Comparison of ENCODE assay signal across 9 mouse cellular contexts in the genomic region with DNA sequence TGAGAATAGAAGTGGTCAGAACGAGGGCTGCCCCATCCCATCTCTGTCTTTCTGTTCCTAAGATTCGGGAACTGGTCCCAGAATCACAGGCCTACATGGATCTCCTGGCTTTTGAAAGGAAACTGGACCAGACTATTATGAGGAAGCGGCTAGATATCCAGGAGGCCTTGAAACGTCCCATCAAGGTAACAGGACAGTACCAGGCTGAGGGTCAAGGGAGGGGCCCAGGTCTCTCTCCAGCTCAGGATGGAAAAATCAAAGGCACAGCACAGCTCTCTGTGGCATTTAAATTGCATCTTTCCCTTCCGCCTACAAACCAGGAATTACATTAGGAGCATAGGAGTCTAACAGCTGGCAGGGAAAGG. TPM values are rescaled to one million over a fixed set of nuclear protein-coding genes. Genes with fewer than 3 reads are reported as not detected.
DNase-seq lines count a peak whose midpoint lies in the region; ATAC-seq lines count a peak whose summit lies in the region.
"Had no signal": no experiment of that assay in that cellular context is flagged by ENCODE, and none has a peak within 500 bp of the region (broad histone marks: within the 10 kb centered on the region; RNA-seq: fewer than 3 reads in every experiment).

No protein-coding gene starts in this region.

- H3K4me3 ChIP-seq in kidney, embryonic 16.5 days (ENCODE audit: low read length): no peak overlapping the region
- H3K4me3 ChIP-seq in embryonic facial prominence, embryonic 15.5 days (replicated peaks): peak overlapping the region; percentile 85; the same call in 1 of the 2 replicates
- peak overlapping the region; percentile 77 for H3K4me3 ChIP-seq in hindbrain, embryonic 16.5 days (ENCODE audit: low read length)
- H3K4me3 ChIP-seq in neural tube, embryonic 13.5 days: peak overlapping the region; percentile 78

- ATAC-seq in kidney, embryonic 16.5 days (ENCODE audit: low FRiP score, low TSS enrichment): no peak
- ATAC-seq in embryonic facial prominence, embryonic 15.5 days (ENCODE audit: insufficient number of reproducible peaks, low FRiP score, low TSS enrichment, low read depth): no peak
- ATAC-seq in hindbrain, embryonic 16.5 days: no peak
- ATAC-seq in neural tube, embryonic 13.5 days (ENCODE audit: low read depth): no peak
- no peak for ATAC-seq in inflammation-experienced regulatory T-cells, adult 6 months
- ATAC-seq: Patski had no signal

- WGBS in kidney, embryonic 16.5 days: 66% methylated on average over 5 of the region's 5 CpGs
- WGBS in embryonic facial prominence, embryonic 15.5 days: 56% methylated on average over 5 of the region's 5 CpGs
- 59% methylated on average over 5 of the region's 5 CpGs for WGBS in hindbrain, embryonic 16.5 days
- WGBS in neural tube, embryonic 13.5 days: 48% methylated on average over 5 of the region's 5 CpGs

- peak overlapping the region; percentile 39 for H3K9ac ChIP-seq in kidney, embryonic 16.5 days (replicated peaks; ENCODE audit: low read length)
- no peak overlapping the region for H3K9ac ChIP-seq in embryonic facial prominence, embryonic 15.5 days
- peak overlapping the region; percentile 97 for H3K9ac ChIP-seq in hindbrain, embryonic 16.5 days (ENCODE audit: low read depth, low read length)
- peak overlapping the region; percentile 97 for H3K9ac ChIP-seq in neural tube, embryonic 13.5 days

- H3K4me1 ChIP-seq in kidney, embryonic 16.5 days (ENCODE audit: insufficient read depth, low read length): peaks cover 31% of the 10 kb centered on the region
- H3K4me1 ChIP-seq in embryonic facial prominence, embryonic 15.5 days: peaks cover 39% of the 10 kb centered on the region
- peaks cover 28% of the 10 kb centered on the region for H3K4me1 ChIP-seq in hindbrain, embryonic 16.5 days (ENCODE audit: control insufficient read depth, insufficient read depth, low read depth, low read length)
- peaks cover 40% of the 10 kb centered on the region for H3K4me1 ChIP-seq in neural tube, embryonic 13.5 days (replicated peaks)

- peak overlapping the region; percentile 59 for H3K4me2 ChIP-seq in kidney, embryonic 16.5 days (replicated peaks; ENCODE audit: low read depth, low read length)
- H3K4me2 ChIP-seq in embryonic facial prominence, embryonic 15.5 days (replicated peaks): peak overlapping the region; percentile 59; the same call in 1 of the 2 replicates
- peak overlapping the region; percentile 86 for H3K4me2 ChIP-seq in hindbrain, embryonic 16.5 days (ENCODE audit: low read length)
- peak overlapping the region; percentile 99 for H3K4me2 ChIP-seq in neural tube, embryonic 13.5 days

- H3K27me3 ChIP-seq in kidney, embryonic 16.5 days (ENCODE audit: insufficient read depth, low read length): no peaks in the 10 kb centered on the region
- H3K27me3 ChIP-seq in embryonic facial prominence, embryonic 15.5 days: 0 out of 2 replicates have a peak, but pooled peaks cover 4% of the 10 kb centered on the region
- H3K27me3 ChIP-seq in hindbrain, embryonic 16.5 days (replicated peaks; ENCODE audit: control insufficient read depth, insufficient read depth, low read length): no peaks in the 10 kb centered on the region
- H3K27me3 ChIP-seq in neural tube, embryonic 13.5 days: no peaks in the 10 kb centered on the region
- H3K27me3 ChIP-seq: Patski had no signal

- DNase-seq in kidney, postnatal 10 days: no peak
- DNase-seq in thymus, postnatal 25 days: no peak
- DNase-seq: cerebellum, adult 18-20 months had no signal

- peaks cover 34% of the 10 kb centered on the region for H3K36me3 ChIP-seq in kidney, embryonic 16.5 days (ENCODE audit: insufficient read depth, low read length)
- H3K36me3 ChIP-seq in embryonic facial prominence, embryonic 15.5 days: peaks cover 31% of the 10 kb centered on the region
- H3K36me3 ChIP-seq in hindbrain, embryonic 16.5 days (ENCODE audit: control insufficient read depth, insufficient read depth, low read length): peaks cover 29% of the 10 kb centered on the region
- peaks cover 67% of the 10 kb centered on the region for H3K36me3 ChIP-seq in neural tube, embryonic 13.5 days

- H3K27ac ChIP-seq in kidney, embryonic 16.5 days (ENCODE audit: low read length): peak overlapping the region; percentile 73
- peak overlapping the region; percentile 96; the same call in 1 of the 2 replicates for H3K27ac ChIP-seq in embryonic facial prominence, embryonic 15.5 days (replicated peaks)
- H3K27ac ChIP-seq in hindbrain, embryonic 16.5 days (ENCODE audit: low read depth, low read length): peak overlapping the region; percentile 75; the same call in 1 of the 2 replicates
- H3K27ac ChIP-seq in neural tube, embryonic 13.5 days (replicated peaks): peak overlapping the region; percentile 99

- H3K9me3 ChIP-seq in kidney, embryonic 16.5 days (ENCODE audit: low read length): no peaks in the 10 kb centered on the region
- no peaks in the 10 kb centered on the region for H3K9me3 ChIP-seq in embryonic facial prominence, embryonic 15.5 days (replicated peaks)
- H3K9me3 ChIP-seq in hindbrain, embryonic 16.5 days (ENCODE audit: control insufficient read depth, low read length): no peaks in the 10 kb centered on the region
- no peaks in the 10 kb centered on the region for H3K9me3 ChIP-seq in neural tube, embryonic 13.5 days

RNA-seq across cellular contexts. Expression of a gene that starts 1.6 kb away (rescaled TPM):
- not detected in 2 replicates for polyA plus RNA-seq in kidney, embryonic 16.5 days (2015; fragmentation: Nextera tagmentation; extraction: Ambion mirVana)
- polyA plus RNA-seq in embryonic facial prominence, embryonic 15.5 days (2015; fragmentation: Nextera tagmentation; extraction: Ambion mirVana): not detected in 2 replicates
- not detected in 2 replicates for polyA plus RNA-seq in hindbrain, embryonic 16.5 days (2015; fragmentation: Nextera tagmentation; extraction: Ambion mirVana)
- not detected in 2 replicates for polyA plus RNA-seq in neural tube, embryonic 13.5 days (2015; fragmentation: Nextera tagmentation; extraction: Ambion mirVana)
- not detected for polyA plus RNA-seq in inflammation-experienced regulatory T-cells, adult 6 months (2017; shearing (Covaris generic))
- polyA plus RNA-seq: Patski had no signal

RNA-seq across cellular contexts. Expression of a gene that starts 1.7 kb away (rescaled TPM):
- polyA plus RNA-seq in kidney, embryonic 16.5 days (2015; fragmentation: Nextera tagmentation; extraction: Ambion mirVana): 49.8 and 56.3 TPM in 2 replicates
- polyA plus RNA-seq in embryonic facial prominence, embryonic 15.5 days (2015; fragmentation: Nextera tagmentation; extraction: Ambion mirVana): 37.4 and 40.1 TPM in 2 replicates
- 71.7 and 86.2 TPM in 2 replicates for polyA plus RNA-seq in hindbrain, embryonic 16.5 days (2015; fragmentation: Nextera tagmentation; extraction: Ambion mirVana)
- polyA plus RNA-seq in neural tube, embryonic 13.5 days (2015; fragmentation: Nextera tagmentation; extraction: Ambion mirVana): 117 and 134 TPM in 2 replicates
- polyA plus RNA-seq in inflammation-experienced regulatory T-cells, adult 6 months (2017; shearing (Covaris generic)): 10 to 100 TPM in 2 of 3 experiments, 1 to 10 TPM in 1; 8.4 to 15.5 (median 10.5) TPM

RNA-seq across cellular contexts. Expression of a gene that starts 13.7 kb away (rescaled TPM):
- 45.4 and 46.1 TPM in 2 replicates for polyA plus RNA-seq in kidney, embryonic 16.5 days (2015; fragmentation: Nextera tagmentation; extraction: Ambion mirVana)
- 0.76 and 1.0 TPM in 2 replicates for polyA plus RNA-seq in embryonic facial prominence, embryonic 15.5 days (2015; fragmentation: Nextera tagmentation; extraction: Ambion mirVana)
- 3.1 and 4.6 TPM in 2 replicates for polyA plus RNA-seq in hindbrain, embryonic 16.5 days (2015; fragmentation: Nextera tagmentation; extraction: Ambion mirVana)
- 1.6 and 1.8 TPM in 2 replicates for polyA plus RNA-seq in neural tube, embryonic 13.5 days (2015; fragmentation: Nextera tagmentation; extraction: Ambion mirVana)
- polyA plus RNA-seq in inflammation-experienced regulatory T-cells, adult 6 months (2017; shearing (Covaris generic)): under 1 TPM in 2 of 3 experiments, not detected in 1; 0.24 to 0.39 TPM

RNA-seq across cellular contexts. Expression of a gene that starts 21.8 kb away (rescaled TPM):
- polyA plus RNA-seq in kidney, embryonic 16.5 days (2015; fragmentation: Nextera tagmentation; extraction: Ambion mirVana): 193 and 197 TPM in 2 replicates
- polyA plus RNA-seq in embryonic facial prominence, embryonic 15.5 days (2015; fragmentation: Nextera tagmentation; extraction: Ambion mirVana): 178 and 181 TPM in 2 replicates
- polyA plus RNA-seq in hindbrain, embryonic 16.5 days (2015; fragmentation: Nextera tagmentation; extraction: Ambion mirVana): 175 and 191 TPM in 2 replicates
- polyA plus RNA-seq in neural tube, embryonic 13.5 days (2015; fragmentation: Nextera tagmentation; extraction: Ambion mirVana): 170 and 181 TPM in 2 replicates
- 100 to 1,000 TPM; 133 to 168 (median 166) TPM for polyA plus RNA-seq in inflammation-experienced regulatory T-cells, adult 6 months (2017; shearing (Covaris generic))

RNA-seq across cellular contexts. Expression of a gene that starts 33.5 kb away (rescaled TPM):
- 1.7 TPM in 2 replicates for polyA plus RNA-seq in kidney, embryonic 16.5 days (2015; fragmentation: Nextera tagmentation; extraction: Ambion mirVana)
- 4.4 and 4.6 TPM in 2 replicates for polyA plus RNA-seq in embryonic facial prominence, embryonic 15.5 days (2015; fragmentation: Nextera tagmentation; extraction: Ambion mirVana)
- 45.1 and 59.4 TPM in 2 replicates for polyA plus RNA-seq in hindbrain, embryonic 16.5 days (2015; fragmentation: Nextera tagmentation; extraction: Ambion mirVana)
- 76.0 and 77.8 TPM in 2 replicates for polyA plus RNA-seq in neural tube, embryonic 13.5 days (2015; fragmentation: Nextera tagmentation; extraction: Ambion mirVana)
- polyA plus RNA-seq in inflammation-experienced regulatory T-cells, adult 6 months (2017; shearing (Covaris generic)): under 1 TPM in 2 of 3 experiments, not detected in 1; 0.20 to 0.40 TPM
